Mouse (Mus musculus) spleen, adult 12 weeks (tissue): ENCODE data around the gene Lrrc34.

Source experiments
- DNase-seq: peaks from one replicate; pipeline ENCODE4 v3.0.0; 2022; ENCODE audit warnings: low spot score

Gene Lrrc34

DNA sequence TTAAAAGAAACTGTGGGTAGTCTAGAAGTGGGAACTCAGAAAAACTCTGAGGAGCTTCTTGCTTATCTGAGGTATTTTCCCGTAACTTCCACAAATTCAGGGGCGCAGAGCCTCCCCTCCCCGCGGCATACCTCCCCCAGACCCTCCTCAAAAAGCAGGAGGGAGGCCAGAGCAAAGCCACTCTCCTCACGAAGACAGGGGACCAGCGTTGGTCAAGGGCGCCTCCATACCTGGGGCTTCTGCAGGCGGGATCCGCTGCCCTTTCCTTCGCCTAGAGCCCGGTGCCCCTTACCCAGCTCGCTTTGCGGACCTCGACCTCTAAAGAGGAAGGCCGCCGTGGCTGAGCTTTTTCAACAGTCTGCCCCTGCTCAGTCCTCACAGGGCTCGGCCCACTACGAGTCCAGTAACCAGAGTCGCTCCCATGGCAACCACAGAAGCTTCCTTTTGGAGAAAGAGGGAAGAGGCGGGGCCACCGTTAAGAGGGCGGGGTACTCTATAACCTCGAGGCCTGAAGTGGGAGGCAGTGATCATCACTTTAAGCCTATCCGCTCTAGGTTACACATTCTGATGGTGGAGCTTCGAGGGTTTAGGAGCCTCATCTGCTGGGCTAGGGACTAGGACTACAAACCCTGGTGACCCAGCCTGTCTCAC lies at the start of gene Lrrc34:
Gene Lrrc34, minus strand, starts transcription at position 430 of the 651 bp plus-strand sequence.
- no peak for DNase-seq

DNA sequence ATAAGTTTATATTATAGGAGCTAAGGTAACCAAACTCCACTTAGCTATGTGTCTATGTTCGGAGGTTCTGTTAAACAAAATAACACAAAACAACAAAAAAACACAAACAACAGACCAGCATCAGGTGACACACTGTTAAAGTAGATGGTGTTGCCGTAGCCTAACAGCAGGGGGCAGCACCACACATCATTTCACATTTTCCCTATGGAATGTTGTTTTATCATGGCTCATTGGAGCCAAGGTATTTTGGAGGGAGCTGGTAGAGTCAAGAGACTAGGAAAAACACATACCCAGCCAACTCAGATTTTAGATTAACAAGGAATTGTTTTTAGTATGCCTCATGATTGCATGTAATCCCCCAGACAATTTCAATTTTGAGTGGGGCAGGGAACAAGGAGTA lies 48.7 kb upstream of the Lrrc34 start:
- DNase-seq, result no peak

DNA sequence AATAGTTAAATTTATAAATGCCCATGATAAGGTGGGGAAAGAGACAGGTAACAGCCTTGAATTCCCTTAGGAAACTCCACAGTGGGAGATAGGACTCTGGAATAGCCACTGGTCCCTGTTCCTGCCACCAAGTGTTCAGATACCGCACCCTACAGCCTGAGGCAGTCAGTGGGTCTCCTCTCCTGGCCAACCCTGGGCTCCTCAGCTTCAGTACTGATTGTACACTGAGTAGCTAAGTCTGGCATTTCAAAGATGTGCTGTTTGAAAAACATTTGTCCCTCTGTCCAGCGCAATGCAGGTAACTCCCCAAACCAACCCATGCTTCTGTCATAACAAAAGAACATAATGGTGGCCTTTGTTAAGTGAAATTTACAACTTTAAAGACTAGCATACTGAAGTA lies 48.0 kb upstream of the Lrrc34 start:
- DNase-seq, result no peak

DNA sequence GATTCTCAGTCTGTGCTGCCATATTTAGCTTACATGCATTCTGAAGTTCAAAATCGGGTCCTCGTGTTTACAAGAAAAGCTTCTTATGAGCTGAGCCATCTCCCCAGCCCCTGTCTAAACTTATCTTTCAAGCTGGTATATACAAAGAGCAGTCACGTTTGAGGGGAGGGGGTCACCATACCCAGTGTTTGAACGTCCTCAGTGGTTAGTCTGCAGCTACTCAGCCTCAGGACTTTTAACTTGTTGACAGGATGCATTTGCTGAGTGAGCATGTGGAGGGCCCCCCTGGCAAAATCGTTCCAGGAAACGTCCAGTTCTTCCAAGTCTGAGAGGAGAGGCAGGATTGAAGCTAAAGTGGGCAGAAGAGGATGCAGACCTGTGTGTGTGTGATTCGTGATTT lies 43.3 kb upstream of the Lrrc34 start:
- no peak for DNase-seq

DNA sequence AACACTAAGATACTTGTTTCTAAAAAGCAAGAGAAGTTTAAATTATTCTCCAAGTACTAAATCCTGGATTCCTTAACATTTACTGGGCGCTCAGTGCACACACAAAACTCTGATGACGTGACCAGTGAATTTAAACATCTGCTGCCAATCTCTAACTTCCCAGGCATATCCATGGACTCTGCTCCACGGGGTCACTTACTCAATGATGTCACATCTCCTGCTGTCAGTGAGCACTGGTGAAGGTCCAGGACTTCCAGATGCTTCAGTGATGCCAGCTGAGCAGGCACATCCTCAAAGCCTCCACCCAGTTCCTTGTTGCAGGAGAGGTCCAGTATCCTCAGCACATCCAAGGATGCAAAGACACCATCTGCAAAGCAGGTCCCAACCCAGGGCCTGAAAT lies 39.5 kb upstream of the Lrrc34 start:
- DNase-seq, result no peak

DNA sequence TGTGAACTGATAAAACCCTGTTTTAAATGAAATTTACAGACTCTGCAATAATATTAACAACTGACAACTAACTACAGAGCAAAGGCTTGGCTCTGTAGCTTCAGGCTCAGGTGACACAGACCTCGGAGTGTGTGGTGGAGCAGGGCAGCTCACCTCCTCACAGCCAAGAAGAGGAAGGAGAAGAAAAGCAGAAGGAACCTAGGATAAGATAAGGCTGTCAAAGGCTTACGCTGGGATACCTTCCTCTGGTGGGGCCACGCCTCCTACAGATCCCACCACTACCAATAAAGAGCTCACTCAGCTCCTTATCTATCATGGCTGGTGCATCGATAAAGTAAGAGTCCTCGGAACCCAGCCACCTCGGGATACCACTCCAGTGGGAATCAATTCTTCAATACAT lies 35.5 kb upstream of the Lrrc34 start:
- no peak for DNase-seq

DNA sequence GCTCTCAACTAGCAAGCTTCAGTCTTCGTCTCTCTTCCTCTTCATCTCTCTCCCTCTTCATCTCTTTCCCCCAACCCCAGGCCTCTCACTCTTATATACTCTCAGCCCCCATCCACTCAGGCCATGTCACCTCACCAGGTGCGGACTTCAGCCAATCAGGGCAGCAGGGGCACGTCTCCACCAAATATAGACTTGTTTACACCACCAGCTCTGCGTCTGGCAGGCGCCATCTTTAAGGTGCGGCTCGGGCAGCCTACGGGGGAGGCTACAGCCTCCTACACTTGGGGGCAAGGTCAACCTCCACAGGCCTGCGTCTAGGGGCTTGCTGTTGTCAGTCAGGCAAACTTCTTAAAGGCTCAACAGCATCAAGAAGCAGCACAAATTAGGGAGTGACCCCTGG lies 10.8 kb upstream of the Lrrc34 start:
- DNase-seq, result no peak

DNA sequence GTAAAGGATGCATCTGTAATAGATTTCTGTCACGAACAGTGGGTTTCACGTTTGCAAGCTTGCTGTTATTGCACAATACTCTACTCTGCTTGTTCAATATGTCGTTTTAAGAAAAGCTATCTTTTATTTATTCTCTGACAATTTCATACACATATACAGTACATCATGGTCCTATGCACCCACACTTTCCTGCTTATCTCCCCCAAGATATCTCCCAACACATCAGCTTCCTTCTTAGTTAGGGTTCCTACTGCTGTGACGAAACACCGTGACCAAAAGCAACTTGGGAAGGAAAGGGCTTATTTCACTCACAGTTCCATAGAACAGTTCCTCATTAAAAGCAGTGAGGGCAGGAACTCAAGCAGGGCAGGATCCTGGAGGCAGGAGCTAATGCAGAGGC lies 8.3 kb upstream of the Lrrc34 start:
- DNase-seq, result no peak

DNA sequence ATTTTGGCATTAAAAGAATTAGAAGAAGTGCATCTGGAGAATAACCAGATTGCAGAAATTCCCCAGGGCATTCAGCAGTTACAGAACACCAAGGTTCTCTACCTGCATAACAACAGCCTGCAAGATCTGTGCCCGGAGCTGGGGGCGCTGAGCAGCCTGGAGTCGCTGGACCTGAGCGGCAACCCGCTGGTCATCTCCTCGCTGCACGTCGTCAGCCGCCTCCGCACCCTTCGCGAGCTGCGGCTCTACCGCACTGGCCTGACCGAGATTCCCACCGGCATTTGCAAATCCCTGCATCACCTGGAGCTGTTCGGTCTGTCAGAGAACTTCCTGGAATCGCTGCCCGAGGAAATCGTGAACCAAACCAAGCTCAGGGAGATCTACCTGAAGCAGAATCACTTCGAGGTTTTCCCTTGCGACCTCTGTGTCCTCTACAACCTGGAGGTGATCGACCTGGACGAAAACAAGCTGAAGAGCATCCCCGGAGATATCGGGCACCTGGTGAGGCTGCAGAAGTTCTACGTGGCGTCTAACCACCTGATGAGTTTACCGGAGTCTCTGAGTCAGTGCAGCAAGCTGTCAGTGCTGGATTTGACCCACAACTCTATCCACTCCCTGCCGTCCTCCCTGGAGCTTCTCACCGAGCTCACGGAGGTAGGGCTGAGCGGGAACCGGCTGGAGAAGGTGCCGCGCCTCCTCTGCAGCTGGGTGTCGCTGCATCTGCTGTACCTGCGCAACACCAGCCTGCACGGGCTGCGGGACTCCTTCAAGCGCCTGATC lies 2.6 kb upstream of the Lrrc34 start:
- DNase-seq, result no peak

DNA sequence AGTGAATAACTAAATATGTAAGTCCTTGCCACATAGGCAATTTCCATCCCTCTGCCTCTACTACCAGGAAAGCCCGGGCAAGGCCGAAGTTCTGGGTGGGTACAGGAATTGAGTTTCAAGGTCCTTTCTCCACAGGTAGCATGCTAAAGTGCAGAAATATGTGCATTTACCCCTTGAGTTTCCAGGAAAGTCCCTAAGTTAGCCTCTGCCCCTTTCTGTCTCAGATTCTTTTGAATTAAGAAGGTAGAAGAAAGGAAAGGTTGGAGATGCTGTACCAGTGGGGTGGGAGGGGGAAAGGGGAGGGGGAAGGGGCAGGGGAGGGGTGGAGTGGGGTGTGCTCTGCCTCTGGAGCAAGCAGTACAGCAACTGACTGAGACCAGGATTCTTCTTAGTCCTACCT lies 797 bp upstream of the Lrrc34 start:
- no peak for DNase-seq

DNA sequence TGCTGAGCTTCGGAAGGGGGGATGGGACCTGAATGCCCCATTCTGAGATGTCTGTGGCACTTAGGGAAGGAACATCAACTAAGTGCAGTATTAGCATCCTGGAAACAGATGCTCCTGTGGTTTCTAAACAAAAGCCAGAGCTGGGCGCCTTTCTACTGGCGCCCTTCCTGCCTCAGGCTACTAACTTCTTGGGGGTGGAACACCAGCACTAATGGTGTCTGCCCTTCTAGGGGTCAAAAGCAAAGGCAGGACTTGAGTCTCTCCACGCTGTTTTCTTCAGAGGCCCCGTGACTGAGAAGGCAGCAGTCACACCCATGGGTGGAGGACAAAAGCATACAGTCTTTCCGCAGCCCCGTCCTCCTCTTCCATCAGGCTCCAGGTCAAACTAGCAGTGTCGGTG lies 908 bp downstream of the Lrrc34 start:
- no peak for DNase-seq

DNA sequence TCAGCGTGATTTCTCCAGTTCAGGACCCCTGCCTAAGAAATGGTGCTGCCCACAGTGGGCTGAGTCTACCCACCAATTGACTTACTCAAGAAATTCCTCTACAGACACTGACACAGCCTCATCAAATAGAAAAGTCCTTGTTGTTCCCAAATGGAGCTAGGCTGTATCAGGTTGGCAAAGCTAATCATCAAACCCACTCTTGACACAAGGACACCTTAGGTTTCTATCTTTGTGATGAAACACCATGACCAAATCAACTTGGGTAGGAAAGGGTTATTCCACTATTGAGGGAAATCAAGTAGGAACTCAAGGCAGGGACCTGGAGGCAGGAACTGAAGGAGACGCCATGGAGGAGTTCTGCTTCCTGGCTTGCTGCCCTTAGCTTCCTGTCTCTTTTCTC lies 3.5 kb downstream of the Lrrc34 start, which contains the start of gene Lrriq4:
Gene Lrriq4, plus strand, starts transcription at position 301 of the 400 bp plus-strand sequence.
- DNase-seq, result no peak

DNA sequence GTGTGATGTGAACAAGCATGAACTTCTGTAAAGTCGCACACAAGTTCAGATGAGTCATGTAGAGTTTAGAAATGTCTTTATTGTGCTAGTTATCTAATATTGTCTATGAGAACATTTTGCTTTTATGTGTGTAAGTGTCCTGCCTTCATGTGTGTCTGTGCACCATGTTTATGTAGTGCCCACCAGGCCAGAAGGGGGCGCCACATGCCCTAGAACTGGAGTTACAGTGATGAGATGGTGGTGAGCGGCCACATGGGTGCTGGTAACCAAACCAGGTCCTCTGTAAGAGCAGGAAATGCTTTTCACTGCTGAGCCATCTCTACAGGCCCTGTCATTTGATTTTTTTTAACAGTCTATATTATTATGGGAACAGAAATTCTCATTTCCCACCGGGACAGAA lies 12.0 kb downstream of the Lrrc34 start:
- no peak for DNase-seq

DNA sequence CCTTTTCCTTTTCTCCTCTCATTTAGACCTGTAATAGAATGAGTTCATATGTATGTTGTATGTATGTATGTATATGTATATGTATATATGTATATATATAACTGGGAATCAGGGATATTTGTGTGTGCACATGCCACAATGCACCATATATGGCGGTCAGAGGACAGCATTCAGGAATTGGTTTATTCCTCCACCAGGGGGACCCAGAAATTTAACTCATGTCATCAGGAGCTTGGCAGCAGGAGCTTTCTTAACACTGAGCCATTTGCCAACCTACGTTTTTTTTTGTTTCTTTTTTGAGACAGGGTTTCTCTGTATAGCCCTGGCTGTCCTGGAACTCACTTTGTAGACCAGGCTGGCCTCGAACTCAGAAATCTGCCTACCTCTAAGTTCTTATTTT lies 14.0 kb downstream of the Lrrc34 start:
- DNase-seq, result no peak

DNA sequence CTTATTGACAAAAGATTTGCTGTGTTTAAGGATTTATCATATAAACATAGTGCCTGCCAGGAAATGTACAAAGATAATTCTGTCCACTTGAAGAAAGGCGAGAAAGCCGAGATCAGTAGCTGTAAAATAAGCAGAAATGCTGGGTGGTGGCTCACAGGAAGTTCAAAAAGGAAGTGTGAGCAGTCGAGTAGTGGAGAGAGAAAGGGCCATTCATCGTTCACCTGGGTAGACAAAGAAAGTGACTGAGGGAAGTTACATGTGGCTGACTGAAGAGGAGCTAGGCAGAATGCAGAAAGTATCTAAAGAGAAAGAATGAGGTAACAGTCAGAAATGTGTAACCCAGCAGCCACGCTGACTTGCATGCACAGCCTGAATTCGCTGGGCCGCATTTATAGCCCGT lies 27.5 kb downstream of the Lrrc34 start:
- DNase-seq, result no peak

DNA sequence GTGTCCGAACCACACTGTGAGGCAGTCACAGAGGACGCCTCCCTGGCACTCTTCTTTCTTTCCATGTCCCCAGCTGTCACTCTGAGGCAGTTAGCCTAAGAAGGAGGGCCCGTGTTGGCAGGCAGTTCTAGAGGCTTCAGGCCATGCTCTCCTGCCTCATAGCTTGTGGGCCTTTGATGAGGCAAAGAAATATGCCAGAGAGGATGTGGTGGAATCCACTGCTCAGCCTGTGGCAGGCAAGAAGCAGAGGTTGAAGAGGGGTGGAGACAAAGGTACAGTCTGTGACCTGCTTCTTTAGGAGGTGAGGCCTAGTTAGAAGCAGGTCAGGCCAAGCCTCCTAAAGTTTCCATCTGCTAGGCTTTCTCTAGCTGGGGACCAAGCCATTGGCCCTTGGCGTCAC lies 36.7 kb downstream of the Lrrc34 start:
- no peak for DNase-seq

DNA sequence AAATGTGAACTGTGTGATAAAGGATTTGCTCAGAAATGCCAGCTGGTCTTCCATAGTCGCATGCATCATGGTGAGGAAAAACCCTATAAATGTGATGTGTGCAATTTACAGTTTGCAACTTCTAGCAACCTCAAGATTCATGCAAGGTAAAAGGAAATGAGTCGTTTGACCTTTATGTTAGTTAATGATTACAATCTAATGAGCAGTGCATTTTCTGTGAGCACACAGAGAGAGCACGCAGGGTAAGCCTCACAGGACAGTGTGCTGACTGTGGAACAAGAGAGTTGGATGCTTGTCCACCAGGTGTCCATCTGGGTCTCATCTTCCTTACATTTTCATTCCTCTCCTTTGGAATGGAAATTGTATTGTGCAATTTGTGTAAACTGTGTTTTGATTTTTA lies 38.7 kb downstream of the Lrrc34 start:
- DNase-seq, result no peak

DNA sequence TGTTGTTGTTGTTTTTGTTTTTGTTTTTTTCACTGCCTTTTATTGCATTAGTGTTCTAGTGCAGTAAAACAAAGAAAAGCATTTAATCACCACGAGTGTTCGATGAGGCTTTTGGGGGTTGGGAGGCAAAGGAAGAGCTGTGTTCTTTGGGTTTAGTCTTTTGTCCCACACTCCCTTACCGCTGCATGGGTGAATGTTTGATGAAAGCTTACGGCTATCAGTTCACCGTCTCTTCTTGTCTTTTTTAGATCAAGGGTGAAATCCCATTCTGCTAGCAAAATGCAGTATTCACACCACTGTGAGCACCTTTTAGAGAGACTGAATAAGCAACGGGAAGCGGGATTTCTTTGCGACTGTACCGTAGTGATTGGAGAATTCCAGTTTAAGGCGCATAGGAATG lies 44.4 kb downstream of the Lrrc34 start:
- no peak for DNase-seq

DNA sequence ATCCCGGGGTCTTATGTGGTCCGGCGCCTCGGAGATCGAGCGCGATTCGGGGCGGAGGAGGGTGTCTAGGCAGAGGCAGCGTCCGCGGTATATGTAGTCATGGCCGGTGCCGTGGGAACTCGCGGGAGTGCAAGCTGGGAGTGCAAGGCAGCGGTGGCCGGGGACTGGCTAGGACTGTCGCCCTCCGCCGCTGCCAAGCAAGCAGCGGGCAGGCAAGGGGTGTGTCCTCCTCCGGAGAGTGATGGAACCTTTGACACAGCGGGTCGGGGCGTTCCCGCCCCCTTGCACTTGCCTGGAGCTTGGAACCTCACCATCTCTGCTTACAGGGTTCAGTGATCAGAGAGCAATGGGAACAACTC lies 45.0 kb downstream of the Lrrc34 start:
- no peak for DNase-seq

DNA sequence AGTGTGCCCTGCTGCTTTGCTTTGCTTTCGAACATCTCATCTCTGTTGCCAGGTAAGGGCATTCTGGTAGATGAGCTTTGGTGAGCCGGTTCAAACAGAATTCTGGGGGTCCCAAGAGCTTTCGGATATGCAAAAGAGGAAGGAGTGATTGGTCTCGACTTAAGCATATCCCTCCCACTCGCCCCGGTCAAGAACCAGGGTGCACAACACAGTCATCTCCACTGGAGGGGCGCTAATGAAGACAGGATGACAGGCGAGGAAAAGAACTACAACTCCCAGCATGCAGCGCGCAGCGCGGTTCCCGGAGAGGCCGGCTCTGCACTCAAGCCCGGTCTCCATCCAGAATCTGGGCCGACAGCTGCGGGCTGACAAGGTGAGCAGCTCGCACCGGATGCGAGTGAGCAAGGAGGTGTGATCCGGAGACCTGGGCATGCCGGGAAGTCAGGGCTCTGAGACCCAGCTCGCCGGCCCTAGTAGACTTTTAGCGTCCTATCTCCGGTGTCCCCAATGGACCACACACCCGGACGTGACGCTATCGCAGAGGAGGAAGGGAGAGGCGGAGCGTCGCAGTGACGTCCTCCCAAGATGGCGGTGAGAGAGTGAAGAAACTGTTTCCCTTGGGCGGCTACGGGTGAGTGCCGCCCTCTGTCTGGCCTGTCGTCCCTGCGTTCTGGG lies 45.5 kb downstream of the Lrrc34 start, which contains the start of gene Mynn:
Gene Mynn, plus strand, starts transcription at position 1 of the 675 bp plus-strand sequence.
- peak; percentile 99 for DNase-seq

DNA sequence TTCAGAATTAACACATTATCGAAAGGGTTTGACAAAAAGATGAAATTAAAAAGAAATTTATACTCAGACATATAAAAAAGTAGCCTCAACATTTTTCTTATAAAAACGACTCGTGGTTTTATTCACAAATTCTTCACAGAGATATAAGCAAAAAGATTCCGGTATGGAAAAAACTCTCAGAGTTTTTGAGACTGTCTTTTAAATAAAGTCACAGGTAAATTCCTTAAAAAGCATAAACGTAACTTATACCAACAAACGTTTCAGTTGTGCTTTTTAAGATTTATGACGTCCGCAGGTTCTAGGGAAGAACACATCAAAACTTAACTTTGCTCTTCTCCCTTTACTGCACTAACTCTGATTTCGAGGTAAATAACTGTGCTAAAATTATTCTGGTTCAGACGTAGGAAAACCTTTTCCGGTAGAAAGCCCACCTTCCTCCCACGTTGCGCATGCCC lies 46.0 kb downstream of the Lrrc34 start:
- DNase-seq, result no peak

DNA sequence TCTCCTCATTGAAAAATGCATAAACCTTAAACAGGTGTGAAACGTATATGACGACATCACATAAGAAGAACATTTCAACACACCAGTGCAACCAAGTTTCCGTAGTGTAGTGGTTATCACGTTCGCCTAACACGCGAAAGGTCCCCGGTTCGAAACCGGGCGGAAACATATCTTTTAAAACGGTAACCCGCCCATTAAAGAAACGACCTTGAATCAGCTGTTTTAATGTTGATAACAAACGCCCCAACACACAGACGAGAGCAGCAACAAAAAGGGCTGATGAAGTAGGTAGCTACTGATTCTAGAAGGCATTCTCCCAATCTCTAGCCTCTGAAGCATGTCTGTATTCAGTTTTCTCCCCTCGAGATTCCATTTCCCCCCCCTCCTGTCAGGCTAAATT lies 46.5 kb downstream of the Lrrc34 start:
- peak; percentile 85 for DNase-seq

DNA sequence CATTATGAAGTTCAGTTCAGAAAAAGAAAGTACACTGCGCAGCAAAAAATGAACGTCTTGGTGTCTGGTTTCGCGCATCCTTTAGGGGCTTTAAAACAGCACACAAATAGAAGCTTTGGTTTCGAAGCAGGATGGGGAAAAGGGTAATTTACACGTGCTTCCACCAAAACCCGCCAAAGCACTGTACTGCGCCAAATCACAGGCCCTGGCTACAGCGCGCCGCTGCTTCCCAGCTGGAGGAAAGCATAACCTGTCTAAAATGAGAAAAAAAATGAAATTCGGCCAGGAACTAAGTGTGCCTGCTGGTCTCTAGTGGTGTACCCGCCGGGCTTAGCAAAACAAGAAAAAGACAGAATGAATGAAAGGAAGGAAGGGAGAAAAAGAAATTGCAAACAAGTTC lies 47.0 kb downstream of the Lrrc34 start:
- peak; percentile 31 for DNase-seq
